Mouse (Mus musculus) olfactory bulb, adult 2 months (tissue): ENCODE data around the gene Fam189a2. TPM values are rescaled to one million over a fixed set of nuclear protein-coding genes. Genes with fewer than 3 reads are reported as not detected.

Source experiments
- H3K27ac ChIP-seq: fragments of 200-500 bp; 2 replicates; pipeline ENCODE4 v1.5.1; 2012; ENCODE audit warnings: low read depth, low read length; ENCODE audit not compliant: insufficient read depth
- H3K4me1 ChIP-seq: fragments of 200-500 bp; 2 replicates; pipeline ENCODE4 v1.6.1; 2012; ENCODE audit warnings: low read length; ENCODE audit not compliant: control insufficient read depth, insufficient read depth
- H3K4me3 ChIP-seq: fragments of 200-500 bp; 2 replicates; pipeline ENCODE4 v1.5.1; 2012; ENCODE audit warnings: mild to moderate bottlenecking, low read depth, low read length, moderate library complexity; ENCODE audit not compliant: insufficient read depth
- CTCF ChIP-seq: fragments of 200-500 bp; IDR thresholded peaks from 2 replicates; pipeline ENCODE4 v1.5.1; 2012; ENCODE audit warnings: low read depth, mild to moderate bottlenecking, low read length, moderate library complexity; ENCODE audit not compliant: insufficient read depth
- POLR2A ChIP-seq: fragments of 200-500 bp; IDR thresholded peaks from 2 replicates; pipeline ENCODE4 v1.6.1; 2012; ENCODE audit warnings: mild to moderate bottlenecking, low read depth, low read length, moderate library complexity; ENCODE audit not compliant: insufficient read depth
- WGBS: fragments of 180-500 bp; shearing (Covaris S2); methylation state at CpG from one replicate; pipeline ENCODE4 v1.1.7; 2018; 5-methylcytosine and 5-hydroxymethylcytosine counted together
- polyA plus RNA-seq: library from polyadenylated mRNA; stranded (reverse); fragments of >200 nt; gene quantifications from 2 replicates; pipeline ENCODE4 v1.2.4, GENCODE M21; 2012; ENCODE audit warnings: low replicate concordance; ENCODE audit not compliant: missing spikeins, insufficient read depth, insufficient read length

The Fam189a2 gene
- not detected in 2 replicates for polyA plus RNA-seq

- WGBS = 11% methylated on average over 65 of the region's 65 CpGs
- H3K4me3 ChIP-seq = peak within 1 kb of the TSS; percentile 71
- no peak within 1 kb of the TSS for H3K27ac ChIP-seq
- H3K4me1 ChIP-seq = peaks cover 13% of the 10 kb centered on the region
- TF ChIP-seq POLR2A (no peak), CTCF (no peak)
These were observed at the start of gene Fam189a2 for GRCm38 (mm10) chr19:24030871-24031556. Fam189a2 (minus strand) TSS chr19:24031019.

GRCm38 (mm10) chr19:24077658-24078057 lies 46.8 kb upstream of the Fam189a2 start:
- 95% methylated on average over 3 of the region's 3 CpGs for WGBS
- TF ChIP-seq CTCF (no peak), POLR2A (no peak)
- Histone ChIP-seq H3K4me3 (no peak overlapping the region), H3K4me1 (0 out of 2 replicates have a peak, but pooled peaks cover 3% of the 10 kb centered on the region), H3K27ac (no peak overlapping the region)

- Histone ChIP-seq H3K4me1 (0 out of 2 replicates have a peak, but pooled peaks cover 3% of the 10 kb centered on the region), H3K27ac (no peak overlapping the region), H3K4me3 (no peak overlapping the region)
- no peak for TF ChIP-seq POLR2A
- TF ChIP-seq CTCF = no peak
- WGBS = 94% methylated on average over 7 of the region's 7 CpGs
These were observed 45.7 kb upstream of the Fam189a2 start for GRCm38 (mm10) chr19:24076536-24076935.

- H3K4me1 ChIP-seq = 0 out of 2 replicates have a peak, but pooled peaks cover 3% of the 10 kb centered on the region
- WGBS = 82% methylated on average over 8 of the region's 8 CpGs
- TF ChIP-seq POLR2A (no peak), CTCF (no peak)
- H3K27ac ChIP-seq = no peak overlapping the region
- no peak overlapping the region for H3K4me3 ChIP-seq
These were observed 45.1 kb upstream of the Fam189a2 start for GRCm38 (mm10) chr19:24075927-24076326.

GRCm38 (mm10) chr19:24073155-24073554 lies 42.3 kb upstream of the Fam189a2 start:
- no peak for TF ChIP-seq CTCF
- 71% methylated on average over 4 of the region's 4 CpGs for WGBS
- H3K4me3 ChIP-seq = no peak overlapping the region

GRCm38 (mm10) chr19:24064348-24064895 lies 33.6 kb upstream of the Fam189a2 start:
- 63% methylated on average over 12 of the region's 12 CpGs for WGBS
- TF ChIP-seq POLR2A (no peak), CTCF (no peak)
- no peak overlapping the region for H3K27ac ChIP-seq
- H3K4me1 ChIP-seq = no peaks in the 10 kb centered on the region
- no peak overlapping the region for H3K4me3 ChIP-seq

More at GRCm38 (mm10) chr19:24073155-24073554, 42.3 kb upstream of the Fam189a2 start:
- Histone ChIP-seq H3K27ac (no peak overlapping the region), H3K4me1 (no peaks in the 10 kb centered on the region)

GRCm38 (mm10) chr19:24063585-24063984 lies 32.8 kb upstream of the Fam189a2 start:
- WGBS = 85% methylated on average over 4 of the region's 4 CpGs
- H3K4me3 ChIP-seq = no peak overlapping the region
- no peak for TF ChIP-seq CTCF
- TF ChIP-seq POLR2A = no peak
- H3K4me1 ChIP-seq = no peaks in the 10 kb centered on the region
- no peak overlapping the region for H3K27ac ChIP-seq

GRCm38 (mm10) chr19:24058851-24059250 lies 28.0 kb upstream of the Fam189a2 start:
- Histone ChIP-seq H3K4me3 (no peak overlapping the region), H3K27ac (no peak overlapping the region), H3K4me1 (no peaks in the 10 kb centered on the region)
- 88% methylated on average over 8 of the region's 8 CpGs for WGBS
- TF ChIP-seq POLR2A = no peak
- no peak for TF ChIP-seq CTCF

- no peaks in the 10 kb centered on the region for H3K4me1 ChIP-seq
- H3K4me3 ChIP-seq = no peak overlapping the region
- WGBS = 80% methylated on average over 5 of the region's 5 CpGs
- no peak overlapping the region for H3K27ac ChIP-seq
- TF ChIP-seq CTCF (no peak), POLR2A (no peak)
These were observed 27.2 kb upstream of the Fam189a2 start for GRCm38 (mm10) chr19:24058021-24058420.
